Mouse (Mus musculus) adrenal gland, postnatal 36 days (tissue): ENCODE measurements around the gene Clec2i. TPM values are rescaled to one million over a fixed set of nuclear protein-coding genes. Genes with fewer than 3 reads are reported as not detected.

Experiments used
- microRNA-seq: library from miRNA; unstranded; fragments of <30 nt; microRNA quantifications from one replicate; pipeline ENCODE4 v1.2.0, GENCODE M21; 2021
- total RNA-seq, 2 experiments: library from RNA; stranded (reverse); gene quantifications; 2 replicates each; pipeline ENCODE4 v1.2.3; 2021

Clec2i gene
- total RNA-seq, 2 experiments from 2014 or later: not detected

Small RNA genes lying within 50 kb of the gene (microRNA-seq; reads per million reads assigned to microRNA genes)
- not detected for gene Gm27336

Other genes starting within 250 kb of the Clec2i start
- under 1 TPM in 1 of 2 experiments, not detected in 1; 0.56 TPM for gene Clec2h, start 225.2 kb upstream of the Clec2i start, total RNA-seq
- not detected for gene Klrb1, start 164.5 kb upstream of the Clec2i start, total RNA-seq
- under 1 TPM; 0.16 to 0.20 TPM for gene Klrb1c, start 98.4 kb upstream of the Clec2i start, total RNA-seq
- not detected for gene Gm44511, start 61.3 kb upstream of the Clec2i start, total RNA-seq
- under 1 TPM in 1 of 2 experiments, not detected in 1; 0.23 TPM for gene Klrb1b, start 61.3 kb upstream of the Clec2i start, total RNA-seq
- gene BC035044, start 3.5 kb downstream of the Clec2i start, total RNA-seq: under 1 TPM in 1 of 2 experiments, not detected in 1; 0.30 TPM
- 1 to 10 TPM; 2.2 to 3.3 TPM for gene Clec2g, start 46.8 kb downstream of the Clec2i start, total RNA-seq
- gene Klrb1f, start 158.3 kb downstream of the Clec2i start, total RNA-seq: not detected
- gene Clec2e, start 213.3 kb downstream of the Clec2i start, total RNA-seq: not detected